Mouse (Mus musculus) midbrain, embryonic 13.5 days (tissue): Measurements from ENCODE around the gene Gm7029. TPM values are rescaled to one million over a fixed set of nuclear protein-coding genes. Genes with fewer than 3 reads are reported as not detected.
"Not testable (repeated sequence)": the region's sequence is repeated elsewhere in the genome, so short reads cannot be mapped to it uniquely, and the experiment has no call there.

Experiments
- ATAC-seq: fragments of 200-750 bp; cut with Nextera tagmentation; 2 replicates; pipeline ENCODE4 v1.8.0; 2017; ENCODE audit warnings: mild to moderate bottlenecking, moderate TSS enrichment, moderate library complexity
- H3K27ac ChIP-seq: fragments of 300-500 bp; sonication (generic); 2 replicates; pipeline ENCODE4 v1.5.1; 2015; ENCODE audit warnings: inconsistent platforms, mild to moderate bottlenecking, moderate library complexity
- H3K27me3 ChIP-seq: fragments of 300-500 bp; sonication (generic); 2 replicates; pipeline ENCODE4 v1.6.1; 2015; ENCODE audit warnings: mild to moderate bottlenecking, inconsistent platforms
- H3K36me3 ChIP-seq: fragments of 300-500 bp; sonication (generic); 2 replicates; pipeline ENCODE4 v1.6.1; 2015; ENCODE audit warnings: mild to moderate bottlenecking, inconsistent platforms
- H3K4me1 ChIP-seq: fragments of 300-500 bp; sonication (generic); replicated peaks from 2 replicates; pipeline ENCODE4 v1.6.1; 2015; ENCODE audit warnings: inconsistent platforms
- H3K4me2 ChIP-seq: fragments of 300-500 bp; sonication (generic); replicated peaks from 2 replicates; pipeline ENCODE4 v1.6.1; 2015; ENCODE audit warnings: moderate library complexity, mild to moderate bottlenecking, inconsistent platforms
- H3K4me3 ChIP-seq: fragments of 300-500 bp; sonication (generic); replicated peaks from 2 replicates; pipeline ENCODE4 v1.5.1; 2015; ENCODE audit warnings: mild to moderate bottlenecking, inconsistent platforms
- H3K9ac ChIP-seq: fragments of 300-500 bp; sonication (generic); replicated peaks from 2 replicates; pipeline ENCODE4 v1.6.1; 2015; ENCODE audit warnings: mild to moderate bottlenecking, inconsistent platforms
- H3K9me3 ChIP-seq: fragments of 300-500 bp; sonication (generic); 2 replicates; pipeline ENCODE4 v1.6.1; 2016; ENCODE audit warnings: mild to moderate bottlenecking, inconsistent platforms
- WGBS: fragments of 180-500 bp; shearing (Covaris S2); methylation state at CpG from one replicate; pipeline ENCODE4 v1.1.7; 2015; 5-methylcytosine and 5-hydroxymethylcytosine counted together
- polyA plus RNA-seq: library from polyadenylated mRNA; unstranded; fragments of >200 nt; fragmentation: Nextera tagmentation; extraction: Ambion mirVana; gene quantifications from 2 replicates; pipeline ENCODE4 v1.2.1, GENCODE M21; 2015

Gene Gm7029
- polyA plus RNA-seq, 1 experiment from 2014 or later = not detected

DNA sequence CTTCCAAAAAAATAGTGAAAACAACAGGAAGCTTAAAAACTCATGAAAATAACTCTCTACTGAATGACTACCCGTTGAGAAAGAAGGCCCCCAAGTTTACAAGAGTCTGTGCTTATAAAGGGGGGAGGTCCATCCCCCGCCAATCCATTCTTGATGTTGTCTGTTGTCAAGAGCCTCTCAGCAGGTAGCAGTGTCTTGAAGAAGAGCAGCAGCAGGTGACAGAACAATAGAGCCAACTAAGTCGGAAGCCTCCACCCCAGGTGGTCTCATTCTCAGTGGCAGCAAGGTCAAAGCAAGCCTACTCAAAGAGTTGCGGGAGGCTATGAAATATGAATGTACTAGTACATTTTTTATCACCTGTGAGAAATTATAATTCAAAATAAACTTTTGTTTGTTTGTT, 15.8 kb upstream of the Gm7029 start:
- WGBS = 59% methylated on average over 4 of the region's 4 CpGs
- Histone ChIP-seq H3K4me3 (no peak overlapping the region), H3K27me3 (no peaks in the 10 kb centered on the region), H3K27ac (no peak overlapping the region), H3K36me3 (no peaks in the 10 kb centered on the region), H3K4me1 (no peaks in the 10 kb centered on the region), H3K4me2 (no peak overlapping the region), H3K9me3 (no peaks in the 10 kb centered on the region; the same call in 1 of the 2 replicates), H3K9ac (no peak overlapping the region)
- no peak for ATAC-seq

DNA sequence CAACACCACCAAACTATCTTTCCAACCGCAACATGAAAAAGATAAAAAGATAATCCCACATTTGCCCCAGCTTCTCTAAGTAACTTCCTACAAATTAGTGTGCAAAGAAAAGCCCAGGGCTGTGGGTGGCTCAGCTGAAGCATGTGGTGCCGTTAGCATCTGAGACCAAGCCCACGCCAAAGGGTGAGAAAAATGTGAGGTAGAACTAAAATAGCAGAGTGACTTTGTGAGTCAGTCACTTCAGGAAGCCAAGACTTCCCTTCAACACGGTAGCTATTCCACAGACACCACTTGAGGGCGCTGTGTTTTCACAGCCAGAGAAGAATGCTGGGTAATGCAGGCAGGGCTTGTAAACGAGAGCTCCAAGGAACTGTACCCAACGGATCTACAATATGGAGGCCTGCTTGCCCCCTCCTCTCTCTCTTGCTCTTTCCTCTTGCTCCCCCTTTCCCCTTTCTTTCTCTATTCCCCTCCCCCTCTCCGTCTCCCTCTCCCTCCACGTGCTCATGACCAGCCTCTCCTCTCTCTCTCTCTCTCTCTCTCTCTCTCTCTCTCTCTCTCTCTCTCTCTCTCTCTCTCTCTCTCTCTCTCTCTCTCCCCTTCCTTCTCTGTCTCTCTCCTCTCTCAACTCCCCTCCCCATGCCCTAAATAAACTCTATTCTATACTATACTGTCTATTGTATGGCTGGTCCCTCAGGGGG, 8.2 kb upstream of the Gm7029 start:
- no peak for ATAC-seq
- H3K4me1 ChIP-seq = no peaks in the 10 kb centered on the region
- H3K27me3 ChIP-seq = no peaks in the 10 kb centered on the region
- WGBS = 42% methylated on average over 9 of the region's 9 CpGs
- no peak overlapping the region for H3K4me3 ChIP-seq
- H3K9me3 ChIP-seq = no peaks in the 10 kb centered on the region
- no peak overlapping the region for H3K9ac ChIP-seq
- H3K36me3 ChIP-seq = no peaks in the 10 kb centered on the region
- H3K27ac ChIP-seq = no peak overlapping the region
- no peak overlapping the region for H3K4me2 ChIP-seq

DNA sequence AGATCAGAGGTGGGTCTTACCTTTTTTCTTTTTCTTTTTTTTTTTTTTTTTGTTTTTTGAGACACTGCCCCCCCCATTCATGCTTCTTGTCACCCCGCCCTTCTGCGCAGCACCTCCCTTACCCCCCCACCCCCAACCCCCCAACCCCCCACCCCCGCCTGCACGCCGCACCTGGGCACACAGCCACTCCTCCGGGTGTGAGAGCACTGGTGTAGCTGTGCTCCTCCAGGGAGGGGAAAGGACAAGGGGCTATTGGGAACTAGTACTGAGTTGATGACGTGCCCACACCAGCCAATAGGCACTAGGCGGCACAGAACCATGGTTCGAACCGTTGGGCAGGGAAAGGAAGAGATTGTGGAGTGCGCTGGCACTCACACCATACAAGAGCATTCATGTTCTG, 774 bp downstream of the Gm7029 start:
- Histone ChIP-seq H3K4me3 (no peak overlapping the region), H3K36me3 (peaks cover 4% of the 10 kb centered on the region; the same call in 1 of the 2 replicates), H3K27ac (no peak overlapping the region), H3K4me2 (no peak overlapping the region), H3K4me1 (no peaks in the 10 kb centered on the region), H3K9ac (no peak overlapping the region), H3K9me3 (no peaks in the 10 kb centered on the region), H3K27me3 (no peaks in the 10 kb centered on the region)
- no peak for ATAC-seq
- WGBS = 94% methylated on average over 11 of the region's 11 CpGs

- H3K4me3 ChIP-seq, H3K4me1 ChIP-seq, ATAC-seq, H3K27ac ChIP-seq, H3K9ac ChIP-seq, H3K27me3 ChIP-seq, H3K9me3 ChIP-seq, H3K4me2 ChIP-seq: not testable (repeated sequence)
- H3K36me3 ChIP-seq = peaks cover 11% of the 10 kb centered on the region; the same call in 1 of the 2 replicates
- WGBS = 72% methylated on average over 5 of the region's 5 CpGs
Measured at GRCm38 (mm10) chr17:33875797-33876196, 2.2 kb downstream of the Gm7029 start.

DNA sequence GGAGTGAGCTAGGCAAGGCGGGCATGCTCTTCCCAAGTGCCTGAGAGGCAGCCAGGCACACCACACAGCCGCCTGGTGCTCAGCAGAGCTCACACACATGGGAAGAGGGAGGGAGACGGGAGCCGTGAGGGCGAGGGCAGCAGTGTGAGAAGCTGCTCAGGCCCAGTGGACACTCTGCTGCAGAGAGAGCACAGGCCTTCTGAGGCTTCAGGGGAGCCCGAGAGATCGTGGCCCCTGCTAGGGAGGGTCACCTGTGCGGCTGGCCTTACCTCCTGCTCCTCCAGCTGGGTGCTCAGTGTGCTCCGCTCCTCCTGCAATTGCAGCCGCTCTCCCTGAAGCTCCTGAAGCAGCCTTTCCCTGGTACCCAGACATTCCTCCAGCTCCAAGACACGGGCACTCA, 10.7 kb downstream of the Gm7029 start:
- not testable (repeated sequence) for H3K9me3 ChIP-seq, H3K4me3 ChIP-seq, H3K27me3 ChIP-seq, H3K27ac ChIP-seq, H3K9ac ChIP-seq, H3K4me2 ChIP-seq, ATAC-seq
- Histone ChIP-seq H3K36me3 (peaks cover 30% of the 10 kb centered on the region), H3K4me1 (peaks cover 13% of the 10 kb centered on the region)
- 91% methylated on average over 10 of the region's 11 CpGs for WGBS

DNA sequence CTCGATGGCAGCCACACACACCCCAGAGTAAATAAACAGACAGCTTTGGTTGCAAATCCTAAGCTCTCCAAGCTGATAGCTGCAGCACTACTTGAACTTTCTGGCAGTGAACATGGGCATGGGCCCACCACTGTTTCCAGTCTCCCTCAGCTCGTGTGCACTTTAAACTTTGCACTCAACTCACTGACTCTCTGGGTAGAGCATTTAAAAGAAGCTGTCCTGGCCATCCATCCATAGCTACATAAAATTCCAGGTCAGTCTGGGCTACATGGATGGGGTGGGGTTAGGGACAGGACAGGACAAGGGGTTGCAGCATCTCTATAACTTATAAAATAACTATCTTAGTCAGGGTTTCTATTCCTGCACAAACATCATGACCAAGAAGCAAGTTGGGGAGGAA, 14.2 kb downstream of the Gm7029 start:
- not testable (repeated sequence) for H3K4me3 ChIP-seq, H3K27ac ChIP-seq, H3K4me2 ChIP-seq, ATAC-seq, H3K27me3 ChIP-seq, H3K36me3 ChIP-seq, H3K9me3 ChIP-seq
- Histone ChIP-seq H3K9ac (0 out of 2 replicates have a peak overlapping the region, but pooled peaks have one; percentile 32), H3K4me1 (peaks cover 19% of the 10 kb centered on the region)
- WGBS = 77% methylated on average over 2 of the region's 2 CpGs

- H3K36me3 ChIP-seq, H3K27me3 ChIP-seq, H3K27ac ChIP-seq, H3K4me3 ChIP-seq, H3K9me3 ChIP-seq, ATAC-seq: not testable (repeated sequence)
- Histone ChIP-seq H3K4me1 (peaks cover 19% of the 10 kb centered on the region), H3K9ac (0 out of 2 replicates have a peak overlapping the region, but pooled peaks have one; percentile 32), H3K4me2 (0 out of 2 replicates have a peak overlapping the region, but pooled peaks have one; percentile 72)
Measured at GRCm38 (mm10) chr17:33888230-33888629, 14.6 kb downstream of the Gm7029 start.

DNA sequence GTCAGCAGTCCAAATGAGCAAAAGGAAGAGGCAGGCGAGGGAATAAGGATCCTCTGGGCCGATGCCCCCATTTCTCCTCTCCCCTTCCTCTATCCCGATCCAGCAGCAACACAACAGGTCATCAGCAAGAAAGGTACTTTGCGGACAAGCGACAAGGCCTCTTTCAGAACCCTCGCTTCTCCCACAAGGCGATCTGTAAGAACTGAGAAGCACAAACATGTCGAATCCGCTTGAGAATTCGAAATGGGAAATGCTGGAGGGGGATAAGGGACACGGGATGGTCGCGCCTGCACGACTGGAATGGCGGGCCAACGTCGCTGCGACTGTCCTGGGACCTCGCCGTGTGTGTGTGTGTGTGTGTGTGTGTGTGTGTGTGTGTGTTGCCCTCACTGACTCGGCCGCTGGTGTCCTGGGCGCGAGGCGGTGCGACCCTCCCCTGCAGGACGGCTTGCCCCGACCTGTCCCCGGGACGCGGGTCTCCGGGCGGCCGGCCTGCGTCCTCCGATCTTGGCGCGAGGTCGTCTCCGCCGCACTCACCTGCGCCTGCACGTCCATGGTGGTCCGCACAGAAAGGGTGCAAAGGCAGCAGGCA, 16.4 kb downstream of the Gm7029 start:
- Histone ChIP-seq H3K4me2 (peak overlapping the region; percentile 72), H3K27ac (0 out of 2 replicates have a peak overlapping the region, but pooled peaks have one; percentile 25), H3K4me1 (peaks cover 19% of the 10 kb centered on the region), H3K9ac (peak overlapping the region; percentile 69), H3K4me3 (peak overlapping the region; percentile 64)
- WGBS = under 1% methylated on average over 42 of the region's 44 CpGs
- ATAC-seq, H3K9me3 ChIP-seq, H3K36me3 ChIP-seq, H3K27me3 ChIP-seq: not testable (repeated sequence)

- under 1% methylated on average over 49 of the region's 49 CpGs for WGBS
- peak within 1 kb of the TSS; percentile 72 for H3K4me2 ChIP-seq
- H3K9me3 ChIP-seq = no peaks in the 10 kb centered on the region
- H3K36me3 ChIP-seq = peaks cover 4% of the 10 kb centered on the region; the same call in 1 of the 2 replicates
- ATAC-seq = peak; percentile 99
- H3K4me3 ChIP-seq = peak within 1 kb of the TSS; percentile 64
- peaks cover 19% of the 10 kb centered on the region for H3K4me1 ChIP-seq
- peaks cover 3% of the 10 kb centered on the region; the same call in 1 of the 2 replicates for H3K27me3 ChIP-seq
- H3K27ac ChIP-seq = 0 out of 2 replicates have a peak within 1 kb of the TSS, but pooled peaks have one; percentile 25
- peak within 1 kb of the TSS; percentile 69 for H3K9ac ChIP-seq
Measured at GRCm38 (mm10) chr17:33890533-33891059, 17.0 kb downstream of the Gm7029 start, which contains the start of gene Kifc1. Kifc1 (minus strand) TSS chr17:33890661.

DNA sequence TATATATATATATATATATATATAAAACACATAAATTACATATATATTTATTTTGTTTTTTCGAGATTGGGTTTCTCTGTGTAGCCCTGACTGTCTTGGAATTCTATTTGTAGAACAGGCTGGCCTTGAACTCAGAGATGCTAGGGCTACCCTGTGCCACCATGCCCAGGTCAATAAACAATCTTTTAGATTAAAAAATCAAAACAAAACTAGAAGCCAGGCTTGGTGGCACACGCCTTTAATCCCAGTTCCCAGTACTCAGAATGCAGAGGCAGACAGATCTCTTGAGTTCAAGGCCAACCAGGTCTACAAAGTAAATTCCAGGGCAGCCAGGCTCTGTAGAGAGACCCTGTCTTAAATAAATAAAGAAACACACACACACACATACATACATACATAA, 17.7 kb downstream of the Gm7029 start:
- peaks cover 19% of the 10 kb centered on the region for H3K4me1 ChIP-seq
- no peak overlapping the region for H3K4me3 ChIP-seq
- no peak overlapping the region for H3K9ac ChIP-seq
- no peaks in the 10 kb centered on the region for H3K9me3 ChIP-seq
- WGBS = 58% methylated on average over 2 of the region's 2 CpGs
- peaks cover 3% of the 10 kb centered on the region; the same call in 1 of the 2 replicates for H3K27me3 ChIP-seq
- no peak overlapping the region for H3K4me2 ChIP-seq
- no peak for ATAC-seq
- no peak overlapping the region for H3K27ac ChIP-seq
- H3K36me3 ChIP-seq = no peaks in the 10 kb centered on the region

- not testable (repeated sequence) for H3K36me3 ChIP-seq, H3K27ac ChIP-seq, H3K9ac ChIP-seq, H3K4me3 ChIP-seq, H3K27me3 ChIP-seq, H3K4me2 ChIP-seq, H3K9me3 ChIP-seq, ATAC-seq
- peaks cover 19% of the 10 kb centered on the region for H3K4me1 ChIP-seq
- WGBS = 72% methylated on average over 6 of the region's 6 CpGs
Measured at GRCm38 (mm10) chr17:33891892-33892291, 18.3 kb downstream of the Gm7029 start.

- no peak overlapping the region for H3K4me2 ChIP-seq
- no peak for ATAC-seq
- H3K36me3 ChIP-seq = no peaks in the 10 kb centered on the region
- H3K9me3 ChIP-seq = no peaks in the 10 kb centered on the region
- H3K9ac ChIP-seq = no peak overlapping the region
- no peak overlapping the region for H3K27ac ChIP-seq
- peaks cover 19% of the 10 kb centered on the region for H3K4me1 ChIP-seq
- peaks cover 3% of the 10 kb centered on the region; the same call in 1 of the 2 replicates for H3K27me3 ChIP-seq
- 14% methylated on average over 7 of the region's 7 CpGs for WGBS
- no peak overlapping the region for H3K4me3 ChIP-seq
Measured at GRCm38 (mm10) chr17:33892429-33892828, 18.8 kb downstream of the Gm7029 start.
